Mouse (Mus musculus) liver, embryonic 16.5 days (tissue): ENCODE measurements at regions not wholly inside any gene's neighbourhood (a gene's known extent, or its start where the extent isn't known, plus 50 kb on each side); places are given as distances from the start of the nearest gene placed in this dataset.

Experiments used
- ATAC-seq: fragments of 200-750 bp; cut with Nextera tagmentation; 2 replicates; pipeline ENCODE4 v1.8.0; 2017; ENCODE audit warnings: low read depth, mild to moderate bottlenecking, moderate number of reproducible peaks, moderate library complexity
- H3K27ac ChIP-seq: fragments of 300-500 bp; sonication (generic); 2 replicates; pipeline ENCODE4 v1.5.1; 2014; ENCODE audit warnings: mild to moderate bottlenecking, low read length
- H3K27me3 ChIP-seq: fragments of 300-500 bp; sonication (generic); 2 replicates; pipeline ENCODE4 v1.6.1; 2014; ENCODE audit warnings: low read depth, low read length, mixed read lengths; ENCODE audit not compliant: control insufficient read depth, insufficient read depth
- H3K36me3 ChIP-seq: fragments of 300-500 bp; sonication (generic); 2 replicates; pipeline ENCODE4 v1.6.1; 2014; ENCODE audit warnings: mild to moderate bottlenecking; ENCODE audit not compliant: control insufficient read depth, insufficient read depth
- H3K4me1 ChIP-seq: fragments of 300-500 bp; sonication (generic); 2 replicates; pipeline ENCODE4 v1.6.1; 2014; ENCODE audit warnings: low read depth, low read length, mixed read lengths; ENCODE audit not compliant: control insufficient read depth
- H3K4me2 ChIP-seq: fragments of 300-500 bp; sonication (generic); 2 replicates; pipeline ENCODE4 v1.6.1; 2014; ENCODE audit warnings: low read depth, low read length, mixed read lengths
- H3K4me3 ChIP-seq: fragments of 300-500 bp; sonication (generic); 2 replicates; pipeline ENCODE4 v1.5.1; 2014; ENCODE audit warnings: low read depth, mild to moderate bottlenecking, low read length
- H3K9ac ChIP-seq: fragments of 300-500 bp; sonication (generic); 2 replicates; pipeline ENCODE4 v1.6.1; 2014; ENCODE audit warnings: low read depth, low read length
- H3K9me3 ChIP-seq: fragments of 300-500 bp; sonication (generic); replicated peaks from 2 replicates; pipeline ENCODE4 v1.6.1; 2016; ENCODE audit warnings: low read length; ENCODE audit not compliant: control insufficient read depth
- WGBS: fragments of 180-500 bp; shearing (Covaris S2); extraction: QIAGEN DNeasy Blood & Tissue Kit; methylation state at CpG from one replicate; pipeline ENCODE4 v1.1.7; 2014; ENCODE audit not compliant: insufficient replicate concordance; 5-methylcytosine and 5-hydroxymethylcytosine counted together

GRCm38 (mm10) chr14:105643285-105643957 lies 253.2 kb downstream of the Spry2 start:
- H3K27me3 ChIP-seq = no peaks in the 10 kb centered on the region

GRCm38 (mm10) chr14:105632335-105632734 lies 264.3 kb downstream of the Spry2 start:
- Histone ChIP-seq H3K36me3 (no peaks in the 10 kb centered on the region), H3K27me3 (no peaks in the 10 kb centered on the region), H3K4me2 (no peak overlapping the region), H3K9me3 (no peaks in the 10 kb centered on the region), H3K4me3 (no peak overlapping the region), H3K4me1 (no peaks in the 10 kb centered on the region), H3K9ac (no peak overlapping the region), H3K27ac (no peak overlapping the region)
- 63% methylated on average over 4 of the region's 4 CpGs for WGBS
- ATAC-seq = no peak

More at GRCm38 (mm10) chr14:105643285-105643957, 253.2 kb downstream of the Spry2 start:
- H3K4me2 ChIP-seq = no peak overlapping the region
- H3K9ac ChIP-seq = no peak overlapping the region
- H3K9me3 ChIP-seq = no peaks in the 10 kb centered on the region
- WGBS = 61% methylated on average over 7 of the region's 7 CpGs
- no peak overlapping the region for H3K27ac ChIP-seq
- H3K36me3 ChIP-seq = no peaks in the 10 kb centered on the region
- H3K4me1 ChIP-seq = no peaks in the 10 kb centered on the region
- no peak for ATAC-seq
- no peak overlapping the region for H3K4me3 ChIP-seq

- 55% methylated on average over 5 of the region's 5 CpGs for WGBS
- Histone ChIP-seq H3K4me3 (no peak overlapping the region), H3K4me1 (no peaks in the 10 kb centered on the region), H3K36me3 (no peaks in the 10 kb centered on the region), H3K9ac (no peak overlapping the region), H3K27me3 (no peaks in the 10 kb centered on the region), H3K9me3 (no peaks in the 10 kb centered on the region), H3K4me2 (no peak overlapping the region), H3K27ac (no peak overlapping the region)
- no peak for ATAC-seq
Measured at GRCm38 (mm10) chr14:105631681-105632031, 265.0 kb downstream of the Spry2 start.

GRCm38 (mm10) chr14:105630867-105631680 lies 265.5 kb downstream of the Spry2 start:
- no peak overlapping the region for H3K4me3 ChIP-seq
- no peak for ATAC-seq
- no peak overlapping the region for H3K9ac ChIP-seq
- no peaks in the 10 kb centered on the region for H3K4me1 ChIP-seq
- no peak overlapping the region for H3K27ac ChIP-seq
- 69% methylated on average over 9 of the region's 9 CpGs for WGBS
- no peaks in the 10 kb centered on the region for H3K27me3 ChIP-seq
- H3K4me2 ChIP-seq = no peak overlapping the region
- H3K9me3 ChIP-seq = no peaks in the 10 kb centered on the region
- no peaks in the 10 kb centered on the region for H3K36me3 ChIP-seq

- no peaks in the 10 kb centered on the region for H3K9me3 ChIP-seq
- H3K36me3 ChIP-seq = no peaks in the 10 kb centered on the region
- H3K4me3 ChIP-seq = no peak overlapping the region
- no peaks in the 10 kb centered on the region for H3K4me1 ChIP-seq
- no peak overlapping the region for H3K9ac ChIP-seq
- 69% methylated on average over 5 of the region's 5 CpGs for WGBS
- no peak overlapping the region for H3K4me2 ChIP-seq
- ATAC-seq = no peak
- no peaks in the 10 kb centered on the region for H3K27me3 ChIP-seq
- H3K27ac ChIP-seq = no peak overlapping the region
Measured at GRCm38 (mm10) chr14:105630444-105630843, 266.2 kb downstream of the Spry2 start.

GRCm38 (mm10) chr14:105628673-105629072 lies 267.9 kb downstream of the Spry2 start:
- ATAC-seq = no peak
- H3K9me3 ChIP-seq = no peaks in the 10 kb centered on the region
- H3K4me1 ChIP-seq = no peaks in the 10 kb centered on the region
- WGBS = 48% methylated on average over 3 of the region's 3 CpGs
- H3K9ac ChIP-seq = no peak overlapping the region
- no peak overlapping the region for H3K4me3 ChIP-seq
- H3K27me3 ChIP-seq = no peaks in the 10 kb centered on the region
- H3K36me3 ChIP-seq = no peaks in the 10 kb centered on the region
- no peak overlapping the region for H3K4me2 ChIP-seq
- no peak overlapping the region for H3K27ac ChIP-seq

GRCm38 (mm10) chr14:105624387-105624786 lies 272.2 kb downstream of the Spry2 start:
- no peak overlapping the region for H3K4me3 ChIP-seq
- no peak for ATAC-seq
- H3K9me3 ChIP-seq = no peaks in the 10 kb centered on the region
- 55% methylated on average over 7 of the region's 7 CpGs for WGBS
- H3K4me2 ChIP-seq = no peak overlapping the region
- no peak overlapping the region for H3K27ac ChIP-seq
- H3K36me3 ChIP-seq = no peaks in the 10 kb centered on the region
- H3K9ac ChIP-seq = no peak overlapping the region
- no peaks in the 10 kb centered on the region for H3K4me1 ChIP-seq
- no peaks in the 10 kb centered on the region for H3K27me3 ChIP-seq

- H3K4me2 ChIP-seq = no peak overlapping the region
- no peak overlapping the region for H3K27ac ChIP-seq
- no peaks in the 10 kb centered on the region for H3K27me3 ChIP-seq
- H3K4me1 ChIP-seq = no peaks in the 10 kb centered on the region
- H3K36me3 ChIP-seq = no peaks in the 10 kb centered on the region
- no peaks in the 10 kb centered on the region for H3K9me3 ChIP-seq
- H3K9ac ChIP-seq = no peak overlapping the region
- no peak overlapping the region for H3K4me3 ChIP-seq
- 61% methylated on average over 5 of the region's 5 CpGs for WGBS
- no peak for ATAC-seq
Measured at GRCm38 (mm10) chr14:105622166-105622565, 274.5 kb downstream of the Spry2 start.

- Histone ChIP-seq H3K27me3 (no peaks in the 10 kb centered on the region), H3K9me3 (no peaks in the 10 kb centered on the region), H3K4me2 (no peak overlapping the region), H3K36me3 (no peaks in the 10 kb centered on the region), H3K9ac (no peak overlapping the region), H3K4me3 (no peak overlapping the region), H3K4me1 (no peaks in the 10 kb centered on the region), H3K27ac (no peak overlapping the region)
- WGBS = 61% methylated on average over 6 of the region's 6 CpGs
- no peak for ATAC-seq
Measured at GRCm38 (mm10) chr14:105621124-105621523, 275.5 kb downstream of the Spry2 start.
